Mouse (Mus musculus) heart, adult 10 weeks (tissue): ENCODE measurements around the gene Etl4. TPM values are rescaled to one million over a fixed set of nuclear protein-coding genes. Genes with fewer than 3 reads are reported as not detected.

Experiments
- polyA plus RNA-seq: library from polyadenylated mRNA; stranded (reverse); fragments of 350-450 nt; fragmentation: Illumina TruSeq; extraction: RNeasy Lipid Tissue Mini Kit (QIAGEN cat#74804); gene quantifications from one replicate; pipeline ENCODE4 v1.2.3, GENCODE M21; 2014; ENCODE audit warnings: low read depth, low replicate concordance

Etl4 gene
- polyA plus RNA-seq = 35.6 TPM

DNA sequence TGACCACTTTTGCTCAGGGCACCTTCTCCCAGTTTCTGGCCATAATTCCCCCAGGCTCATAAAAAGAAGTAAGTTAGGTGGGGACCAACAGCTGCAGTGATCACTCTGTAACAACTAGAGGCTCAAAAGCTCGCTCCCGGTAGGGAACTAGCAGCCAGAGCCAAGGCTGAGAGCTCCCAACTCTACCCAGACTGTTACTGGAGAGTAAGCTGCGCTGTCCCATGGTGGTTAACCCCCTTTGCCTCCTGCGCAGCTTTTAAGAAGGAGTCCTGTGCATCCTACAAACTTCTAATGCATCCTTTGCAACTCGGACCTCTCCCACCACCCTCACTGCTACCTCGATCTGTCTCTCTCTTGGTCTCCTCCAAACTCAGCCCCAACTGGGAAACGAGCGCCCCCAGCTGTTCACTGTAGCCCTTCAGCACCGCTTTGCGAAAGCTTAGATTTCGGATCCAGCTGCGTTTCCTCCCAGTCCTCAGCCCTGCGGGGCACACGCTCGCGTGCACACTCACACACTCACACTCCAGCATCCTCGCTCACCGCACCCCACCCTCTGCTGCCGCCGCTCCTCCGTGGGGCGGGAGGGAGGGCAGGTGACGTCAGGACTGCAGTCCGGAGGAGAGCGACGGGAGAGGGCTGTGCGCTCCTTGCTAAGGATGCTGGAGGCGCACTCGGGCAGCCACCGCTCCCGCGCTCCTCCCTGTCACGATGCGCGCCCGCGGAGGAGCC lies at the start of gene Etl4:
Gene Etl4 (plus strand): TSS at position 610 of the 729 bp plus-strand sequence.

